Mouse (Mus musculus): ENCODE measurements at regions not wholly inside any gene's neighbourhood (a gene's known extent, or its start where the extent isn't known, plus 50 kb on each side); places are given as distances from the start of the nearest gene placed in this dataset.

GRCm38 (mm10) chr12:25244666-25245065, 147.7 kb upstream of the Id2 start:
- Histone ChIP-seq H3K36me3 (ENCODE audit: control insufficient read depth, insufficient read depth, low read length) (no peaks in the 10 kb centered on the region), H3K4me1 (replicated peaks; ENCODE audit: control insufficient read depth, insufficient read depth, low read length) (peaks cover 11% of the 10 kb centered on the region), H3K4me2 (ENCODE audit: low read length) (no peak overlapping the region), H3K9ac (ENCODE audit: low read length) (no peak overlapping the region), H3K27me3 (replicated peaks; ENCODE audit: control insufficient read depth, insufficient read depth, low read length) (no peaks in the 10 kb centered on the region), H3K27ac (ENCODE audit: low read depth) (no peak overlapping the region), H3K4me3 (ENCODE audit: low read depth, low read length) (no peak overlapping the region), H3K9me3 (ENCODE audit: control insufficient read depth, low read length) (no peaks in the 10 kb centered on the region)
- DNase-seq (ENCODE audit: low spot score) (no peak), ATAC-seq (replicated peaks; ENCODE audit: low FRiP score, low TSS enrichment, low read depth) (no peak)
- 94% methylated on average over 1 of the region's 1 CpGs for whole genome bisulfite sequencing

- WGBS, result 79% methylated on average over 1 of the region's 1 CpGs
- H3K27me3 ChIP-seq (replicated peaks; ENCODE audit: control insufficient read depth, insufficient read depth, low read length), result no peaks in the 10 kb centered on the region
- peaks cover 11% of the 10 kb centered on the region for H3K4me1 ChIP-seq (replicated peaks; ENCODE audit: control insufficient read depth, insufficient read depth, low read length)
- H3K27ac ChIP-seq (ENCODE audit: low read depth), result no peak overlapping the region
- H3K36me3 ChIP-seq (ENCODE audit: control insufficient read depth, insufficient read depth, low read length), result no peaks in the 10 kb centered on the region
- no peak for ATAC-seq (replicated peaks; ENCODE audit: low FRiP score, low TSS enrichment, low read depth)
- no peak for DNase-seq (ENCODE audit: low spot score)
- no peaks in the 10 kb centered on the region for H3K9me3 ChIP-seq (ENCODE audit: control insufficient read depth, low read length)
- H3K9ac ChIP-seq (ENCODE audit: low read length), result no peak overlapping the region
- H3K4me3 ChIP-seq (ENCODE audit: low read depth, low read length), result no peak overlapping the region
- no peak overlapping the region for H3K4me2 ChIP-seq (ENCODE audit: low read length)
Observed at GRCm38 (mm10) chr12:25243901-25244300, 147.0 kb upstream of the Id2 start.

GRCm38 (mm10) chr12:25242369-25242768, 145.4 kb upstream of the Id2 start:
- ATAC-seq (replicated peaks; ENCODE audit: low FRiP score, low TSS enrichment, low read depth) (no peak), DNase-seq (ENCODE audit: low spot score) (no peak)
- Histone ChIP-seq H3K36me3 (ENCODE audit: control insufficient read depth, insufficient read depth, low read length) (no peaks in the 10 kb centered on the region), H3K27me3 (replicated peaks; ENCODE audit: control insufficient read depth, insufficient read depth, low read length) (no peaks in the 10 kb centered on the region), H3K4me2 (ENCODE audit: low read length) (no peak overlapping the region), H3K9me3 (ENCODE audit: control insufficient read depth, low read length) (no peaks in the 10 kb centered on the region), H3K4me1 (replicated peaks; ENCODE audit: control insufficient read depth, insufficient read depth, low read length) (0 out of 2 replicates have a peak, but pooled peaks cover 3% of the 10 kb centered on the region), H3K9ac (ENCODE audit: low read length) (no peak overlapping the region), H3K4me3 (ENCODE audit: low read depth, low read length) (no peak overlapping the region), H3K27ac (ENCODE audit: low read depth) (no peak overlapping the region)
- 62% methylated on average over 3 of the region's 3 CpGs for WGBS

- Histone ChIP-seq H3K4me3 (ENCODE audit: low read depth, low read length) (no peak overlapping the region), H3K4me1 (replicated peaks; ENCODE audit: control insufficient read depth, insufficient read depth, low read length) (0 out of 2 replicates have a peak, but pooled peaks cover 3% of the 10 kb centered on the region), H3K9ac (ENCODE audit: low read length) (no peak overlapping the region), H3K9me3 (ENCODE audit: control insufficient read depth, low read length) (no peaks in the 10 kb centered on the region), H3K36me3 (ENCODE audit: control insufficient read depth, insufficient read depth, low read length) (no peaks in the 10 kb centered on the region), H3K27me3 (replicated peaks; ENCODE audit: control insufficient read depth, insufficient read depth, low read length) (no peaks in the 10 kb centered on the region), H3K27ac (ENCODE audit: low read depth) (no peak overlapping the region), H3K4me2 (ENCODE audit: low read length) (no peak overlapping the region)
- 84% methylated on average over 3 of the region's 3 CpGs for WGBS
- ATAC-seq (replicated peaks; ENCODE audit: low FRiP score, low TSS enrichment, low read depth) (no peak), DNase-seq (ENCODE audit: low spot score) (no peak)
Observed at GRCm38 (mm10) chr12:25241675-25242074, 144.7 kb upstream of the Id2 start.

- ATAC-seq (replicated peaks; ENCODE audit: low FRiP score, low TSS enrichment, low read depth), result no peak
- Histone ChIP-seq H3K9me3 (ENCODE audit: control insufficient read depth, low read length) (no peaks in the 10 kb centered on the region), H3K36me3 (ENCODE audit: control insufficient read depth, insufficient read depth, low read length) (no peaks in the 10 kb centered on the region), H3K9ac (ENCODE audit: low read length) (no peak overlapping the region), H3K4me3 (ENCODE audit: low read depth, low read length) (no peak overlapping the region), H3K4me1 (replicated peaks; ENCODE audit: control insufficient read depth, insufficient read depth, low read length) (0 out of 2 replicates have a peak, but pooled peaks cover 3% of the 10 kb centered on the region), H3K27me3 (replicated peaks; ENCODE audit: control insufficient read depth, insufficient read depth, low read length) (no peaks in the 10 kb centered on the region), H3K4me2 (ENCODE audit: low read length) (no peak overlapping the region), H3K27ac (ENCODE audit: low read depth) (no peak overlapping the region)
- DNase-seq (ENCODE audit: low spot score), result no peak
- 65% methylated on average over 3 of the region's 3 CpGs for WGBS
Observed at GRCm38 (mm10) chr12:25240796-25241195, 143.9 kb upstream of the Id2 start.

GRCm38 (mm10) chr12:25240142-25240541, 143.2 kb upstream of the Id2 start:
- 48% methylated on average over 12 of the region's 12 CpGs for WGBS
- H3K4me1 ChIP-seq (replicated peaks; ENCODE audit: control insufficient read depth, insufficient read depth, low read length), result no peaks in the 10 kb centered on the region
- no peaks in the 10 kb centered on the region for H3K36me3 ChIP-seq (ENCODE audit: control insufficient read depth, insufficient read depth, low read length)
- H3K4me3 ChIP-seq (ENCODE audit: low read depth, low read length), result no peak overlapping the region
- no peak overlapping the region for H3K27ac ChIP-seq (ENCODE audit: low read depth)
- no peaks in the 10 kb centered on the region for H3K27me3 ChIP-seq (replicated peaks; ENCODE audit: control insufficient read depth, insufficient read depth, low read length)
- DNase-seq (ENCODE audit: low spot score) (no peak), ATAC-seq (replicated peaks; ENCODE audit: low FRiP score, low TSS enrichment, low read depth) (no peak)
- no peak overlapping the region for H3K4me2 ChIP-seq (ENCODE audit: low read length)
- H3K9ac ChIP-seq (ENCODE audit: low read length), result no peak overlapping the region
- no peaks in the 10 kb centered on the region for H3K9me3 ChIP-seq (ENCODE audit: control insufficient read depth, low read length)

GRCm38 (mm10) chr12:25235071-25235470, 138.1 kb upstream of the Id2 start:
- H3K4me1 ChIP-seq (replicated peaks; ENCODE audit: control insufficient read depth, insufficient read depth, low read length), result no peaks in the 10 kb centered on the region
- H3K27ac ChIP-seq (ENCODE audit: low read depth), result no peak overlapping the region
- no peak overlapping the region for H3K4me2 ChIP-seq (ENCODE audit: low read length)
- no peak for ATAC-seq (replicated peaks; ENCODE audit: low FRiP score, low TSS enrichment, low read depth)
- 24% methylated on average over 8 of the region's 8 CpGs for WGBS
- H3K4me3 ChIP-seq (ENCODE audit: low read depth, low read length), result no peak overlapping the region
- H3K9me3 ChIP-seq (ENCODE audit: control insufficient read depth, low read length), result no peaks in the 10 kb centered on the region
- no peak for DNase-seq (ENCODE audit: low spot score)
- no peak overlapping the region for H3K9ac ChIP-seq (ENCODE audit: low read length)
- no peaks in the 10 kb centered on the region for H3K27me3 ChIP-seq (replicated peaks; ENCODE audit: control insufficient read depth, insufficient read depth, low read length)
- H3K36me3 ChIP-seq (ENCODE audit: control insufficient read depth, insufficient read depth, low read length), result no peaks in the 10 kb centered on the region

GRCm38 (mm10) chr12:25234636-25235035, 137.7 kb upstream of the Id2 start:
- no peaks in the 10 kb centered on the region for H3K4me1 ChIP-seq (replicated peaks; ENCODE audit: control insufficient read depth, insufficient read depth, low read length)
- H3K9me3 ChIP-seq (ENCODE audit: control insufficient read depth, low read length), result no peaks in the 10 kb centered on the region
- DNase-seq (ENCODE audit: low spot score) (no peak), ATAC-seq (replicated peaks; ENCODE audit: low FRiP score, low TSS enrichment, low read depth) (no peak)
- H3K27me3 ChIP-seq (replicated peaks; ENCODE audit: control insufficient read depth, insufficient read depth, low read length), result no peaks in the 10 kb centered on the region
- no peak overlapping the region for H3K9ac ChIP-seq (ENCODE audit: low read length)
- no peak overlapping the region for H3K27ac ChIP-seq (ENCODE audit: low read depth)
- no peaks in the 10 kb centered on the region for H3K36me3 ChIP-seq (ENCODE audit: control insufficient read depth, insufficient read depth, low read length)
- no peak overlapping the region for H3K4me3 ChIP-seq (ENCODE audit: low read depth, low read length)
- H3K4me2 ChIP-seq (ENCODE audit: low read length), result no peak overlapping the region
- WGBS, result 74% methylated on average over 3 of the region's 3 CpGs

- H3K9ac ChIP-seq (ENCODE audit: low read length), result no peak overlapping the region
- 53% methylated on average over 4 of the region's 4 CpGs for WGBS
- no peaks in the 10 kb centered on the region for H3K36me3 ChIP-seq (ENCODE audit: control insufficient read depth, insufficient read depth, low read length)
- no peak for DNase-seq (ENCODE audit: low spot score)
- H3K4me3 ChIP-seq (ENCODE audit: low read depth, low read length), result no peak overlapping the region
- H3K27ac ChIP-seq (ENCODE audit: low read depth), result no peak overlapping the region
- ATAC-seq (replicated peaks; ENCODE audit: low FRiP score, low TSS enrichment, low read depth), result no peak
- H3K4me1 ChIP-seq (replicated peaks; ENCODE audit: control insufficient read depth, insufficient read depth, low read length), result no peaks in the 10 kb centered on the region
- H3K4me2 ChIP-seq (ENCODE audit: low read length), result no peak overlapping the region
- H3K9me3 ChIP-seq (ENCODE audit: control insufficient read depth, low read length), result no peaks in the 10 kb centered on the region
- no peaks in the 10 kb centered on the region for H3K27me3 ChIP-seq (replicated peaks; ENCODE audit: control insufficient read depth, insufficient read depth, low read length)
Observed at GRCm38 (mm10) chr12:25233027-25233535, 136.1 kb upstream of the Id2 start.
